Mouse (Mus musculus): ENCODE measurements around the gene Car5a. TPM values are rescaled to one million over a fixed set of nuclear protein-coding genes. Genes with fewer than 3 reads are reported as not detected.
A peak's percentile ranks its signal among the peaks of the same experiment; 100 is the strongest.

The Car5a gene
- total RNA-seq, 2 experiments from 2014 or later = 0.29 TPM; not detected in 1

GRCm38 (mm10) chr8:121943057-121943540, 1.6 kb downstream of the Car5a start:
- no peak for DNase-seq (ENCODE audit: low spot score in 2 of 2)
- intact Hi-C loops (cut with DNase I) = no loop called here

DNA sequence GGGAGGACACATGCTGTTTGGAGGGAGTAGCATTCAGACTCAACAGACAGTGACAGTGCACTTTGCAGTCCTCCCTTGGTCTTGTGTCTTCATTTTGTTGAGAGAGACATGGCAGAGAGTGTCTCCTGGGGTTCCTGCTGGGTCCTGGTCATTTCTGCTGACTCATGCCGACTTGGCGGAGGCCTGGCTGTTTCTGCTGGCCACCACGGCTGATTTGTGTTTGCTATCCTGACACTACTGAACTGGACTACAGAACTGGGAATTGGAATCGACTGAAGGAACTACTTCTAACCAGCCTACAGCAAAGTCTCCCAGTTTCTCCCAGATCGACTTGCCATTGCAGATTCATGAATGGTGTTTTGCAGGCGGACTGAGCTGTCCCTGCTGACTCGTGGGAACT, 6.0 kb downstream of the Car5a start:
- intact Hi-C loops (cut with DNase I) = no loop called here
- DNase-seq (ENCODE audit: low spot score in 2 of 2) = no peak

GRCm38 (mm10) chr8:121936391-121936790, 8.3 kb downstream of the Car5a start:
- intact Hi-C loops (cut with DNase I) = no loop called here
- no peak for DNase-seq (ENCODE audit: low spot score in 2 of 2)

DNA sequence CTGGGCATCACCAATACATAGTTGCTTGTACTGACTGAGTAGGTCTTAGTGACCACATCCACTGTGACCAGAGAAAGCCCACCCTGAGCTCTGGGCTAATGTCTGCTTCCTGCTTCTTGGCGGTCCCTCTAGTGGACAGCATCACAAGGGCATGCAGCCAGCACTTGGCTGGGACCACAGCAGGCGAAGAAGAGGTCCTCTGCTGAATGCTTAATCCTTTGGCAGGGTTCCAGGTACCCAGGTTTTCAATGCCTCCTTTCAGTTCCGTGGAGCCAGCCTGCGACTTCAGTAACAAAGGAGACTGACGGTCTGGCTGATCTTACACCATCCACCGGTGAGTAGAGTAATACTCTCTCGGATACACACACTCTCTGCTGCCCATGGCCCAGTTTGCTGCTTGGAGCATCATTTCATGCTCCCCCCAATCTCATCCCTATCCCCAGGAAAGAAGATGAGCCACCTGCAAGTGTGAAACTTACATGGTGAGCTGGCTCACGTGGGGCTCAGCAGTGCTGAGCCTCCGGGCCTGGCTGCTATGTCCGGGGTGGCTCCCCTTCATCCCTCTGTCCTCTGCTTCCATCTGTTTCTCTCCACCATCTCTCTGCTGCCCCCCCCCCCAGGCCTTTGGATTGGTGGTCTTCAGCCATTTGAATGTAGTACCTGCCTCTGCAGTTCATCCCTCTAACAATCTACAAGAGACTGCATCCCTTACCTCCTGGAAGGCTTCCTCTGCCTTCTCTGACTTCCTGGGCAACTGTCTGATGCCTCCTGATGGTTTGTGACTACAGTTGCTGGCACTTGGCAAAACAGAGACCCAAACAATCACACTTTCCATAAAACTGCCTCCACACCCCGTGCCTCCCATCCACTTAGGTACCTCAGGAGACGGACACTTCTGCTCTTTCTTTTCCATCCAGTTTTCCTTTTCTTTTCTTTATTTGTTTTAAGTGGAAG, 9.1 kb downstream of the Car5a start:
- intact Hi-C loops (cut with DNase I) = no loop called here
- DNase-seq (ENCODE audit: low spot score in 2 of 2) = peak; percentile 79 to 85

GRCm38 (mm10) chr8:121934923-121935322, 9.8 kb downstream of the Car5a start:
- intact Hi-C loops (cut with DNase I) = no loop called here
- DNase-seq (ENCODE audit: low spot score in 2 of 2) = no peak

DNA sequence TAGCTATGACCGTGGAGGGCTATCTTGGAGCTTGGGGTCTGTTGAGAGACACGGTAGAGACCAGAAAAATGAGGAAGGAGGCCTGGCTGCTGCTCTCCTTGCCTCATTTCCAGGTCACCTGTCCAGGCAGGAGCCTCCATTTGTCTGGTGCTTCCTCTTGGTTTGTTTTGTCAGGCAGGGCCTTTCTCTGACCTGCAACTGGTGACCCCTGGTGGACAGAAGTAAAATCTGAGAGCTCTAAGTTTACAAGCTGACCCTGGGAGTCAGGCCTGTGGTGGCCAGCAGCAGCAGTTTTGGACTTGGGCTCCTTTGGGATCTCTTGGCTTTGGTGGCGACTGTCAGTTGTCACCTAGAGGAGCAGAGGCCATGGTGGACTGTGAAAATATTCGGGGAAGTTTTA, 10.2 kb downstream of the Car5a start:
- intact Hi-C loops (cut with DNase I) = no loop called here
- DNase-seq (ENCODE audit: low spot score in 2 of 2) = no peak

- DNase-seq (ENCODE audit: low spot score in 2 of 2) = no peak
- intact Hi-C loops (cut with DNase I) = no loop called here
Measured at GRCm38 (mm10) chr8:121932668-121933520, 11.8 kb downstream of the Car5a start.

DNA sequence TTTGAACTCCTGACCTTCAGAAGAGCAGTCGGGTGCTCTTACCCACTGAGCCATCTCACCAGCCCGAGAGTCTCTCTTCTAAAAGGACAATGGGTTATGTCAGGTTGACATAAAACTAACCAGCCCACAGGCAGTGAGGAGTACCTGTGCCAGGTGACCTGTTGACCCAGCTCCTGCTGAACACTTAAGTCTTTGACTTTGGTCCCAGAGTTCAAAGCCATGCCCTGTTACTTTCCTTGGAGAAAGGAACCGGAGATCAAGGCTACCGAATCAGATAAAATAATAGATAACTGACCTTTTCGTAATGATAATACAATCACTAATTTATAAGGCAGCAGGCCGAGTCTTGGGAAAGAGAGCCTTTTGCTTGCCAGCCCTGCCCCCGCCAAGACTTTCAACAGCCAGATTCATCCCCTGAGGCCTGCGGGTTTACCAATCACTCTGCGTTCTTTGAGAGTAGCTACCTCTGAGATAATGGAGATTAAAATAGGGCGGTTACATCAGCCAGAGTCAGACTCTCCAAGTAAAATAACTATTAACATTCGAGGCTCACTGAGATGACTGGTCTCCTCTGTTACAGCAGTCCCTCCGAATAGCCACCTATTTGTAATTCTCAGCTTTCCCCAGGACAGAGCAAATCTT, 12.6 kb downstream of the Car5a start:
- no peak for DNase-seq (ENCODE audit: low spot score in 2 of 2)
- intact Hi-C loops (cut with DNase I) = no loop called here

- no peak for DNase-seq (ENCODE audit: low spot score in 2 of 2)
- intact Hi-C loops (cut with DNase I) = no loop called here
Measured at GRCm38 (mm10) chr8:121931571-121931970, 13.1 kb downstream of the Car5a start.

DNA sequence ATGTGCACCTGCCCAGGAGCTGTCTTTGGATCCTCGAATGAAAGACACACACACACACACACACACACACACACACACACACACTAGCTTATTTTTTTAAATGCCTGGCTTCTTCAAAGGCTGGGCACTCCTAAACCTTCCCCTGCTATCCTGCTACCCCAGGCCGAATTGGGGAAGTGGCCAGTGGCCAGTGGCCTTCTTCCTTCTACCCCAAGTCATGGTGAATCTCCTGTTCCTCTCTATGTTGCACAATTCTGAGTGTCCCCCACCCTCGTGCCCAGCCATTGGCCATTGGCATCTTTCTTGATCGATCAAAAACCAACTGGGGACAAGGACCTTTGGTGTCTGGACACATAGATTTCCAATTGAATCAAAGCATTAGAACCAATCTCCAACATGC, 14.7 kb downstream of the Car5a start:
- DNase-seq (ENCODE audit: low spot score in 2 of 2) = no peak
- intact Hi-C loops (cut with DNase I) = no loop called here

DNA sequence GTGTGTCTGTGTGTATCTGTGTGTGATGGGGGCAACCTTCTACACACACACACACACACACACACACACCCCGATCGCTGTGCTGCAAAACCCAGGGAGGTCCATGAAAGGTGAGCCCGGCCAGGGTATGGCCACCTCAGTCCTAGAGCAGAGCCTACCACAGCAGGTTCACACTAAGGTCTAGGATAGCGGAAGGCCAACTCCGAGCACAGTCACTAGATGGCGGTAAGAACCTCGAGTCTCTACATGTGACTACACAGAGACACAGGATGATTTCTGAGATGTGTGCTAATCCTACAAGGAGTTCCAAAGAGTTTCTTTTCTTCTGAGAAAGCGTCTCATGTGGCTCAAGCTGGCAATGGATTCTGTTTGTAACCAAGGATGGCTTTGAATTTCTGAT, 17.4 kb downstream of the Car5a start:
- DNase-seq (ENCODE audit: low spot score in 2 of 2) = peak; percentile 59 to 68
- intact Hi-C loops (cut with DNase I) = no loop called here

DNA sequence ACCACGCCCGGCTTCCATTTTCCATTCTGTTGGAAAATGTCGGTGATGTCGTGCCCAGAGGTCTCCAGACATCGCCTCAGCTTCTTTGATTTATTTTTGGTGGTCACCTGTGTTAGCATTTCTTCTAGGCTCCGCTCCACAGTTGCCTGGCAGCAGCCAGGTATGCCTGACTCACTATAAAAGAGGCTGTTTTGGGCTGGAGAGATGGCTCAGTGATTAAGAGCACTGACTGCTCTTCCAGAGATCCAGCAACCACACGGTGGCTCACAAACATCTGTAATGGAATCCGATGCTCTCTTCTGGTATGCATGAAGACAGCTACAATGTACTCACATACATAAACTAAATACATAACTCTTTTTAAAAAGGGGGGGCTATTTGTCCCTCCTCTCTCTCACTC, 18.4 kb downstream of the Car5a start:
- no peak for DNase-seq (ENCODE audit: low spot score in 2 of 2)
- intact Hi-C loops (cut with DNase I) = no loop called here

DNA sequence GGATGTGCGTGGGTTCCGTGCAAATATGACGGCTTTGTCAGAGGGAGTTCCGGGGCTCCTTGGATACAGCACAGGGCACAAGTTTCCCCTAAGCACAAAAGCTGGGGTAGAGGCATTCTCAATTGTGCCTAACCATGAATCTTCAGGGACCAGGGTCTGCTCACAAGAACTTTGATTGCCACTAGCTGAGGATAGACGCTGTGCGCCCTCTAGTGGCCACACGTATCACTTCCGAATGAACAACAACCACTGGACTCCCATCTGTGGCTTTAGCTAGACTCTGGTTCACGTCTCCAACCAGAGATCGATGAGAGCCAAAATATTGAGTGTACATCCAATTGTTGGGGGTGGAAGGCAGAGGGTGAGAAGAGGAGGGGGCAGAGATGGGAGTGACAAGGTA, 19.1 kb downstream of the Car5a start:
- DNase-seq (ENCODE audit: low spot score in 2 of 2) = peak; percentile 83 to 90
- intact Hi-C loops (cut with DNase I) = no loop called here

DNA sequence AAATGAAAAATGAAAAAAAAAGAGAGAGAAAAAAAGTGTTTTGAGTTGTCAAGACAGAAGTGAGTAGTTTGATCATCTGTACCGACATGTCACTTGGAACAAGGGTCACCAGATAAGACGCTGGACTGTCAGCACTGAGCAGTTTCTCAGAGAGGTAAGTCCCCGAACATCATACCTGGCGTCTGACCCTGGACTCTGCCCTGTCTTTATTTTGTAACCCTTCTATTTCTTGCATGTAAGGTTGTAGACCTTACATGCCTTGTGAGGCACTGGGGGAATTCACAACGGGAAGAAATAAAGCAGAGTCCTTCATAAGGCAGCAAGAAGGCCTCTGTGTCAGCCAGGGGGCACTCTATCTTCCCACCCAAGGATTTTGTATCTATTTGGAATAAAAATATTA, 20.0 kb downstream of the Car5a start:
- DNase-seq (ENCODE audit: low spot score in 2 of 2) = no peak
- intact Hi-C loops (cut with DNase I) = no loop called here

GRCm38 (mm10) chr8:121922101-121922500, 22.6 kb downstream of the Car5a start:
- intact Hi-C loops (cut with DNase I) = no loop called here
- no peak for DNase-seq (ENCODE audit: low spot score in 2 of 2)

DNA sequence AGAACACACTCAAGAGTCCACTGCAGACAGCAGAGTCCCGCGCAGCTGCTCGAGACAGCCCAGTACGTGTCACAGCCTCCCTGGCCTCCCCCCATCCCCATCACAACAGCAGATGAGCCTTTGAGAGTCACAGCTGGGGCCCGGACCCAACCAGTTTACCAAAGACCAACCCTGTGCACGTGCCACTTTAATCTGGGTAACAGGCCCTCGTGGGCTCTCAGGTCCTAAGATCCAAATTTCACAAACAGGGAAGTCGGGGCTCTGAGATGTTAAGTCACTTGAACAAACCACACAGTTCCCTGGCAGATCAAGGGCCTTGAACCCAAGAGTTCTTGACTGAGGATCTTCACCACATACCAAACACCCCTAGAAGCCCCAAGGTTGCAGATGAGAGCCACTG, 23.1 kb downstream of the Car5a start:
- DNase-seq (ENCODE audit: low spot score in 2 of 2) = no peak
- intact Hi-C loops (cut with DNase I) = no loop called here

DNA sequence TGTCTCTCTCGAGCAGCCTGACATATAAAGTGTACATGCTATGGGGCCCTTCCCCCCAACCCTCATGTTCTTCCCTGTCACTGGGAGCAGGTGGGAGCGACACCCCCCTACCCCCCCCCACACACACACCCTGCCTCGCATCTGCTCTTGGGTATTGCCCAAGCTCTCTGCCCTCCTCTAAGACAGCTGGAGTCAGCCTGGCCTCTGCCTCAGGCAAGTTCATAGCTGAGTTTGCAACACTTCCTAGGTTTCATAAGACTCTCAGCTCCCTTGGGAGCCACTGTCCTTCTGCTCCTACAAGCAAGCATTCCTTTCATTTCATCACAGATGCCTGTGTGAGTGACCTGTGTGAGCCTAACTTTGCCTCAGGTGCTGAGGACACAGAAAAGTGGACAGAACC, 25.0 kb downstream of the Car5a start:
- intact Hi-C loops (cut with DNase I) = no loop called here
- no peak for DNase-seq (ENCODE audit: low spot score in 2 of 2)

DNA sequence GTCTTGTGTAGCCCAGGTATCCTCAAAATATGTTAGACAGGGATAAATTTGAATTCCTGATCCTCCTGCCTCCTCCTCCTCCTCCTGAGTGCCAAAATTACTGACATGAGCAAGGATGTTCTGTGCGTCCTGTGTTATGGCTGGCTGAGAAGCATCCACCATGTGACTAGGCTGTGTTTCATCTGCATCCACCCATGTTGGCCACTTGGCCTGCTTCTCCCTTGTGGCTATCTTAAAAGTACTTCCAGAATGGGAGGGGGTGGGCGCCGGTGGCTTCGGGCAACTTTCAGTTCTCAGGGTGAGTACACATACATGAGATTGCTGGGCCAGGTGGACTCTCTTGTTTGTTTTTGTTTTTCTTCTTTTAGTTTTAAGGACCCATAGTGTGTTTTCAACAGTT, 25.5 kb downstream of the Car5a start:
- DNase-seq (ENCODE audit: low spot score in 2 of 2) = no peak
- intact Hi-C loops (cut with DNase I) = no loop called here

DNA sequence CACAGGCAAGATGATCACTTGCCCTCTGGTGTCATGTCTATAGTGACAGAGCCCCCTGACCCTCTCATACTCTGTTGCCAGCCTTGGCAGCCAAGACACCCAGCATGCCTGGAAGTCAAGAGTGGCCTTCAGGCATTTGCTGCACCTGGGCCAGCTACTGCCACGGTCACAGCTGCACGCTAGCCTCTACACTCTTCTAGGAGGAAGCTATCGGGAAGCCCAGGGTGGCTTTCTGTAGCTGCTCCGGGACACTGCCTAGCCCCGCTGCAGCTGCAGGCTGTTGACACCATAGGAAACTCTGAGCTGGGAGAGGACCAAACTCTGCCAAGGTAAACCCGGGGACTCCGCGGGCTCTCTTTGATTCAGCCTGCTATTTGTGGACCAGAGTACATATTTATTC, 31.3 kb downstream of the Car5a start:
- intact Hi-C loops (cut with DNase I) = no loop called here
- DNase-seq (ENCODE audit: low spot score in 2 of 2) = no peak

DNA sequence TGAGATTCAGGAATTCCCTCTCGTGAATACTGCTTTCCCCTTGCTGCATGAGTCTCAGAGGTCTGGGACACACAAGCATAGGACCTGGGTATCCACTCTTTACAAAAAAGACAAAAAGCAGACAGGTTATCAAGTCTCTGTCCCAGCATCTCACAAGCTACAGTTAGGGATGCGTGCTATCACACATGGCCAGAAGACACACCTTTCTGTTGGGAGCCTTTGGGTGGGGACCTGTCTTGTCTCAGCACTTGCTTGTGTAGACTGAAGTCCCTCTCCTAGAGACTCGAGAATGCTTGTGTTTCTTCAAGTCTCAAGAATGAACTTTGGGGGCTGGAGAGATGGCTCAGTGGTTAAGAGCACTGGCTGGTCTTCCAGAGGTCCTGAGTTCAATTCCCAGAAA, 31.9 kb downstream of the Car5a start:
- no peak for DNase-seq (ENCODE audit: low spot score in 2 of 2)
- intact Hi-C loops (cut with DNase I) = no loop called here
